Mouse (Mus musculus) MEL (cell line): ENCODE data around the gene Dock4. TPM values are rescaled to one million over a fixed set of nuclear protein-coding genes. Genes with fewer than 3 reads are reported as not detected.

ENCODE experiments used
- DNase-seq: peaks from one replicate; pipeline ENCODE4 v3.0.0; 2011; ENCODE audit warnings: low read depth, low spot score
- H3K27ac ChIP-seq: 2 replicates; pipeline ENCODE4 v1.5.1; 2012; ENCODE audit warnings: low read depth, mild to moderate bottlenecking, control low read depth, low read length, moderate library complexity; ENCODE audit not compliant: control insufficient read depth
- H3K27me3 ChIP-seq, 2 experiments: fragments of 150-350 bp in 1 of 2; sonication (generic) in 1 of 2; 2 replicates each; pipeline ENCODE4 v1.6.1; 2012; ENCODE audit warnings: low read length in 2 of 2, mild to moderate bottlenecking in 2 of 2, improper control_type of control experiment in 1 of 2, moderate library complexity in 1 of 2; ENCODE audit not compliant: insufficient read depth in 2 of 2, control insufficient read depth in 1 of 2
- H3K36me3 ChIP-seq, 2 experiments: 2 replicates each; pipeline ENCODE4 v1.6.1; 2012 to 2014; ENCODE audit warnings: low read length in 2 of 2, improper control_type of control experiment in 1 of 2, inconsistent platforms in 1 of 2, mild to moderate bottlenecking in 1 of 2; ENCODE audit not compliant: insufficient read depth in 2 of 2, control insufficient read depth in 1 of 2
- H3K4me1 ChIP-seq, 2 experiments: fragments of 150-350 bp in 1 of 2; sonication (generic) in 1 of 2; 2 replicates each; pipeline ENCODE4 v1.6.1; 2012; ENCODE audit warnings: low read length in 2 of 2, improper control_type of control experiment in 1 of 2, mild to moderate bottlenecking in 1 of 2; ENCODE audit not compliant: insufficient read depth in 2 of 2, control insufficient read depth in 1 of 2
- H3K4me3 ChIP-seq, 2 experiments: fragments of 150-350 bp in 1 of 2; sonication (generic) in 1 of 2; 2 replicates each; pipeline ENCODE4 v1.5.1; 2012; ENCODE audit warnings: low read depth in 2 of 2, low read length in 2 of 2, mild to moderate bottlenecking in 2 of 2, moderate library complexity in 2 of 2, control low read depth in 1 of 2, improper control_type of control experiment in 1 of 2; ENCODE audit not compliant: control insufficient read depth in 1 of 2, insufficient read depth in 1 of 2
- H3K79me2 ChIP-seq: 2 replicates; pipeline ENCODE4 v1.6.1; 2012; ENCODE audit warnings: mild to moderate bottlenecking, low read length, moderate library complexity; ENCODE audit not compliant: control insufficient read depth, poor library complexity, insufficient read depth
- H3K9ac ChIP-seq: 2 replicates; pipeline ENCODE4 v1.6.1; 2012; ENCODE audit warnings: low read depth, mild to moderate bottlenecking, control low read depth, low read length, moderate library complexity; ENCODE audit not compliant: control insufficient read depth, poor library complexity, severe bottlenecking
- H3K9me3 ChIP-seq: fragments of 150-350 bp; sonication (generic); replicated peaks from 2 replicates; pipeline ENCODE4 v1.6.1; 2012; ENCODE audit warnings: mild to moderate bottlenecking, low read length, improper control_type of control experiment, moderate library complexity; ENCODE audit not compliant: insufficient read depth
- BHLHE40 ChIP-seq: IDR thresholded peaks from 2 replicates; pipeline ENCODE4 v1.6.1; 2012; ENCODE audit warnings: low read depth, mild to moderate bottlenecking, inconsistent platforms, low read length, improper control_type of control experiment, borderline replicate concordance
- E2F4 ChIP-seq: IDR thresholded peaks from 2 replicates; pipeline ENCODE4 v1.6.1; 2011; ENCODE audit warnings: low read depth, low read length, improper control_type of control experiment, borderline replicate concordance
- ELF1 ChIP-seq: IDR thresholded peaks from 2 replicates; pipeline ENCODE4 v1.6.1; 2014; ENCODE audit warnings: low read depth, mild to moderate bottlenecking, inconsistent platforms, low read length, improper control_type of control experiment, moderate library complexity
- EP300 ChIP-seq, 2 experiments: IDR thresholded peaks; 2 replicates each; pipeline ENCODE4 v1.6.1; 2011; ENCODE audit warnings: improper control_type of control experiment in 2 of 2, low read length in 2 of 2, low read depth in 1 of 2, mild to moderate bottlenecking in 1 of 2
- GABPA ChIP-seq: IDR thresholded peaks from 2 replicates; pipeline ENCODE4 v1.6.1; 2012; ENCODE audit warnings: low read depth, mild to moderate bottlenecking, inconsistent platforms, low read length, improper control_type of control experiment, moderate library complexity
- HCFC1 ChIP-seq: IDR thresholded peaks from 2 replicates; pipeline ENCODE4 v1.6.1; 2012; ENCODE audit warnings: low read depth, mild to moderate bottlenecking, inconsistent platforms, low read length, improper control_type of control experiment, moderate library complexity
- KAT2A ChIP-seq: conservative IDR thresholded peaks from 2 replicates; pipeline ENCODE4 v1.6.1; 2012; ENCODE audit warnings: low read depth, low read length, improper control_type of control experiment, inconsistent platforms
- MAFK ChIP-seq: IDR thresholded peaks from 2 replicates; pipeline ENCODE4 v1.6.1; 2011; ENCODE audit warnings: low read depth, mild to moderate bottlenecking, low read length, improper control_type of control experiment, borderline replicate concordance
- MAX ChIP-seq: IDR thresholded peaks from 2 replicates; pipeline ENCODE4 v1.6.1; 2011; ENCODE audit warnings: low read length, improper control_type of control experiment
- MAZ ChIP-seq: IDR thresholded peaks from 2 replicates; pipeline ENCODE4 v1.6.1; 2012; ENCODE audit warnings: low read depth, mild to moderate bottlenecking, inconsistent platforms, low read length, improper control_type of control experiment
- MXI1 ChIP-seq: IDR thresholded peaks from 2 replicates; pipeline ENCODE4 v1.6.1; 2011; ENCODE audit warnings: mild to moderate bottlenecking, low read depth, low read length, improper control_type of control experiment
- MYB ChIP-seq: IDR thresholded peaks from 2 replicates; pipeline ENCODE4 v1.6.1; 2011; ENCODE audit warnings: mild to moderate bottlenecking, low read depth, low read length, improper control_type of control experiment
- MYC ChIP-seq: IDR thresholded peaks from 2 replicates; pipeline ENCODE4 v1.6.1; 2011; ENCODE audit warnings: low read depth, mild to moderate bottlenecking, low read length, improper control_type of control experiment, moderate library complexity
- NELFE ChIP-seq: IDR thresholded peaks from 2 replicates; pipeline ENCODE4 v1.6.1; 2011; ENCODE audit warnings: low read depth, low read length, improper control_type of control experiment
- POLR2AphosphoS2 ChIP-seq: IDR thresholded peaks from 2 replicates; pipeline ENCODE4 v1.6.1; 2011; ENCODE audit warnings: low read length, improper control_type of control experiment
- POLR2AphosphoS5 ChIP-seq: IDR thresholded peaks from 2 replicates; pipeline ENCODE4 v1.6.1; 2012; ENCODE audit warnings: low read depth, borderline replicate concordance, mild to moderate bottlenecking, inconsistent platforms, low read length, moderate library complexity, mixed read lengths
- RAD21 ChIP-seq: IDR thresholded peaks from 2 replicates; pipeline ENCODE4 v1.6.1; 2011; ENCODE audit warnings: mild to moderate bottlenecking, low read depth, low read length, improper control_type of control experiment
- RCOR1 ChIP-seq: IDR thresholded peaks from 2 replicates; pipeline ENCODE4 v1.6.1; 2012; ENCODE audit warnings: low read depth, mild to moderate bottlenecking, inconsistent platforms, low read length, improper control_type of control experiment
- SIN3A ChIP-seq: IDR thresholded peaks from 2 replicates; pipeline ENCODE4 v1.6.1; 2012; ENCODE audit warnings: low read length, improper control_type of control experiment, inconsistent platforms
- TAL1 ChIP-seq: IDR thresholded peaks from 2 replicates; pipeline ENCODE4 v1.6.1; 2012; ENCODE audit warnings: mild to moderate bottlenecking, inconsistent platforms, low read length, moderate library complexity, mixed read lengths
- TBP ChIP-seq: IDR thresholded peaks from 2 replicates; pipeline ENCODE4 v1.8.0; 2011; ENCODE audit warnings: low read depth, low read length, improper control_type of control experiment
- USF1 ChIP-seq: IDR thresholded peaks from 2 replicates; pipeline ENCODE4 v1.6.1; 2014; ENCODE audit warnings: low read depth, mild to moderate bottlenecking, inconsistent platforms, low read length, improper control_type of control experiment, moderate library complexity
- USF2 ChIP-seq, 2 experiments: IDR thresholded peaks; 2 replicates each; pipeline ENCODE4 v1.6.1; 2011 to 2012; ENCODE audit warnings: improper control_type of control experiment in 2 of 2, low read length in 2 of 2, borderline replicate concordance in 1 of 2, inconsistent platforms in 1 of 2, low read depth in 1 of 2, mild to moderate bottlenecking in 1 of 2; ENCODE audit not compliant: insufficient read depth in 1 of 2
- ZKSCAN1 ChIP-seq: IDR thresholded peaks from 2 replicates; pipeline ENCODE4 v1.6.1; 2012; ENCODE audit warnings: low read depth, mild to moderate bottlenecking, inconsistent platforms, low read length, improper control_type of control experiment, moderate library complexity
- ZNF384 ChIP-seq: IDR thresholded peaks from 2 replicates; pipeline ENCODE4 v1.6.1; 2012; ENCODE audit warnings: low read depth, mild to moderate bottlenecking, inconsistent platforms, low read length, improper control_type of control experiment
- polyA plus RNA-seq, 2 experiments: library from polyadenylated mRNA; stranded (reverse) in 1 of 2; unstranded in 1 of 2; fragments of >175 nt in 1 of 2; fragments of >200 nt in 1 of 2; gene quantifications; 2 replicates each; pipeline versions ENCODE4 v1.2.1 to v1.2.4; 2012; ENCODE audit warnings: low replicate concordance in 2 of 2, low read depth in 1 of 2; ENCODE audit not compliant: insufficient read length in 2 of 2, insufficient read depth in 1 of 2, missing spikeins in 1 of 2
- total RNA-seq: library from RNA; depleted of rRNA; stranded (reverse); fragments of 300-350 nt; gene quantifications from 2 replicates; pipeline ENCODE4 v1.2.3, GENCODE M21; 2012

The Dock4 gene
- total and polyA plus RNA-seq, 3 experiments: 0.08 to 0.17 TPM; not detected in 1

GRCm38 (mm10) chr12:40459673-40460265, 14.0 kb downstream of the Dock4 start:
- DNase-seq: no peak
- Histone ChIP-seq H3K9ac (no peak overlapping the region), H3K79me2 (no peaks in the 10 kb centered on the region), H3K27ac (no peak overlapping the region), H3K9me3 (no peaks in the 10 kb centered on the region), H3K4me3 (no peak overlapping the region), H3K27me3 (peaks cover 0 to 2% of the 10 kb centered on the region in 2 experiments; a peak in 3 of 4 replicates), H3K4me1 (no peaks in the 10 kb centered on the region), H3K36me3 (no peaks in the 10 kb centered on the region)
- no peak for TF ChIP-seq ELF1
- no peak for TF ChIP-seq NELFE
- TF ChIP-seq MAFK: no peak
- no peak for TF ChIP-seq TAL1
- no peak for TF ChIP-seq ZNF384
- no peak for TF ChIP-seq USF1
- TF ChIP-seq KAT2A: no peak
- TF ChIP-seq E2F4: no peak
- TF ChIP-seq ZKSCAN1: no peak
- no peak for TF ChIP-seq RCOR1

- Histone ChIP-seq H3K27ac (no peak overlapping the region), H3K4me3 (no peak overlapping the region), H3K9me3 (no peaks in the 10 kb centered on the region), H3K36me3 (no peaks in the 10 kb centered on the region), H3K4me1 (no peaks in the 10 kb centered on the region), H3K27me3 (peaks cover 0 to 2% of the 10 kb centered on the region in 2 experiments; a peak in 3 of 4 replicates), H3K79me2 (no peaks in the 10 kb centered on the region), H3K9ac (no peak overlapping the region)
- TF ChIP-seq ZNF384 (no peak), TBP (no peak), HCFC1 (no peak)
- DNase-seq: no peak
Measured at GRCm38 (mm10) chr12:40462693-40463235, 17.0 kb downstream of the Dock4 start.

GRCm38 (mm10) chr12:40463828-40464227, 18.1 kb downstream of the Dock4 start:
- no peak overlapping the region for H3K9ac ChIP-seq
- no peak overlapping the region for H3K27ac ChIP-seq
- H3K4me3 ChIP-seq: no peak overlapping the region
- no peaks in the 10 kb centered on the region for H3K36me3 ChIP-seq
- DNase-seq: no peak
- no peaks in the 10 kb centered on the region for H3K4me1 ChIP-seq
- H3K79me2 ChIP-seq: no peaks in the 10 kb centered on the region
- H3K9me3 ChIP-seq: no peaks in the 10 kb centered on the region
- H3K27me3 ChIP-seq: peaks cover 0 to 2% of the 10 kb centered on the region in 2 experiments; a peak in 3 of 4 replicates
- TF ChIP-seq POLR2AphosphoS5: no peak
- TF ChIP-seq MXI1: no peak
- no peak for TF ChIP-seq NELFE
- TF ChIP-seq E2F4: no peak
- no peak for TF ChIP-seq MAX
- TF ChIP-seq RCOR1: no peak
- no peak for TF ChIP-seq RAD21
- no peak for TF ChIP-seq MYB
- no peak for TF ChIP-seq MAZ
- no peak for TF ChIP-seq POLR2AphosphoS2
- no peak for TF ChIP-seq SIN3A
- no peak for TF ChIP-seq ZKSCAN1
- TF ChIP-seq BHLHE40: no peak
- TF ChIP-seq MYC: no peak
- no peak for TF ChIP-seq GABPA
- TF ChIP-seq EP300 (IDR thresholded peaks at IDR 0.05; ENCODE audit: low read depth in 1 of 2, low read length in 2 of 2): no peak
- no peak for TF ChIP-seq USF2 (IDR thresholded peaks at IDR 0.05; ENCODE audit: borderline replicate concordance in 1 of 2, insufficient read depth in 1 of 2, low read depth in 1 of 2, low read length in 2 of 2)
